Mouse (Mus musculus) gastrocnemius, adult 2 months (tissue): Measurements from ENCODE around the gene Insm2. TPM values are rescaled to one million over a fixed set of nuclear protein-coding genes. Genes with fewer than 3 reads are reported as not detected.
"Not testable (repeated sequence)": the region's sequence is repeated elsewhere in the genome, so short reads cannot be mapped to it uniquely, and the experiment has no call there.

ENCODE experiments used
- DNase-seq: peaks from one replicate; pipeline ENCODE4 v3.0.0; 2022
- H3K27ac ChIP-seq: fragments of 200-600 bp; 2 replicates; pipeline ENCODE4 v1.8.1; 2022; ENCODE audit warnings: mild to moderate bottlenecking
- H3K4me3 ChIP-seq: fragments of 200-600 bp; 2 replicates; pipeline ENCODE4 v1.8.1; 2022; ENCODE audit warnings: mild to moderate bottlenecking, moderate library complexity
- CTCF ChIP-seq: fragments of 200-600 bp; IDR thresholded peaks from 2 replicates; pipeline ENCODE4 v1.8.1; 2022; ENCODE audit warnings: antibody characterized with exemption, mild to moderate bottlenecking, moderate library complexity
- intact Hi-C: fragments of 180-260 bp; cut with DNase I; formaldehyde crosslinking; loops from one replicate; pipeline ENCODE4 v1.15.1; 2025
- total RNA-seq, 2 experiments: library from RNA; stranded (reverse); gene quantifications; 2 replicates each; pipeline ENCODE4 v1.2.3; 2021

Insm2 gene
- total RNA-seq, 2 experiments from 2014 or later = not detected

GRCm38 (mm10) chr12:55571181-55571580 lies 28.0 kb upstream of the Insm2 start:
- Histone ChIP-seq H3K27ac (no peak overlapping the region), H3K4me3 (no peak overlapping the region)
- intact Hi-C loops = no loop called here
- no peak for TF ChIP-seq CTCF
- no peak for DNase-seq

DNA sequence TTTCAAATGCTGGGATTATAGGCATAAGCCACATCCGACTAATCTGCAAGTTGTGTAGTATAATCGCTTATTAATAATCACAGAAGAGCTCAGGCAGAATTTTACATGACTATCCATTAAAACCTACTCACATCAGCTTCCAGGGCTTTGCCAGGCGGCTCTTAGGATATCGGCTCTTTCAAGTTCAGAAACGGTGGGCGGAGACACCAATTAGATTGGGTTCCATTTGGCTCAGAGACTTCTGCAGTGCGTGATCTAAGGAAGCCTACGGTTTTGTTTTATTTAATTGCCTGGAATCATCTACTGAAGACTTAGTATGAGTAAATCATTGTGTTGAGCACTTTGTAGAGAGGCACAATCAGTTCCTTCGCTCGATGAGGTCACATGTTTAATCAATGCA lies 27.6 kb upstream of the Insm2 start:
- intact Hi-C loops = no loop called here
- H3K4me3 ChIP-seq = no peak overlapping the region
- TF ChIP-seq CTCF = no peak
- DNase-seq = no peak
- H3K27ac ChIP-seq = no peak overlapping the region

- no peak for TF ChIP-seq CTCF
- no peak for DNase-seq
- no peak overlapping the region for H3K4me3 ChIP-seq
- intact Hi-C loops = no loop called here
- no peak overlapping the region for H3K27ac ChIP-seq
Measured at GRCm38 (mm10) chr12:55573089-55573488, 26.1 kb upstream of the Insm2 start.

DNA sequence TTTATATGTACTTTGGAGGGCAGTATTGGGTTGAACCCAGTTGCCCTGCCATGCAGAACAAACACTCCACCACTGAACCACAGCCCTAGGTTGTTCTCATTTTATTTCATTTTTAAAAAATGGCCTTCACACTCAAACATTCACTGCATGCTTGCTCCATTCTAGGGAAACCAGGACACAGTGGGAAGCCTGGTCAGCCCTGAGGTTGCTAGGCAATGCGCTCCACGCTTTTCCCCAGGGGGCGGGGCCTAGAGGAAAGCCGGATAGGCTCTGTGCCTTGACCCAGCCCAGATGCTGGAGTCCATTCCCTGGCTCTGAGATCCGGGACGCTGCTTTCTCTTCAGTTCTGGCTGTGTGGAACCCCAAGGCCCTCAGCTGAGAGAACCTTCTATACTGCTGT lies 25.4 kb upstream of the Insm2 start:
- DNase-seq = no peak
- no peak overlapping the region for H3K4me3 ChIP-seq
- intact Hi-C loops = no loop called here
- no peak overlapping the region for H3K27ac ChIP-seq
- no peak for TF ChIP-seq CTCF

- H3K27ac ChIP-seq, H3K4me3 ChIP-seq, DNase-seq, intact Hi-C loops: not testable (repeated sequence)
Measured at GRCm38 (mm10) chr12:55586936-55587335, 12.3 kb upstream of the Insm2 start.

DNA sequence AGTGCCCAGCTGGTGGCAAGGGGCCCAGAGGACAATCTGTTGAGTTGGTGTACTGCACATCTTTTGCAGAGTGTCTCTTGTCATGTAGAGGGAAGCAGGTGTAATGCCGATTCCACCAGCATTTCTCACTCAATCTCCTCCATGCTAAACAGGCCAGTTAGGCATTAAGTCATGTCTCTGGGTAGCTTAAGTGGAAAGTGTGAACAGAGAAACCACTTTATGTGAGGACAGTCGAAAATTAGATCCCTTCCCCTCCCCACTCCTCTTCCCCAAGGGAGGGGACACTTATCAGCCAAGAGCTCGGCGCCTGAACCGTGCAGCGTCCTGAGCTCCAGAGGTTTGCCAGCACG lies 715 bp upstream of the Insm2 start:
- H3K4me3 ChIP-seq = no peak overlapping the region
- DNase-seq = no peak
- TF ChIP-seq CTCF = no peak
- intact Hi-C loops = no loop called here
- no peak overlapping the region for H3K27ac ChIP-seq

- H3K4me3 ChIP-seq = peak overlapping the region; percentile 56
- DNase-seq = peak; percentile 68
- intact Hi-C loops = no loop called here
- no peak for TF ChIP-seq CTCF
- H3K27ac ChIP-seq = no peak overlapping the region
Measured at GRCm38 (mm10) chr12:55599639-55600502, 644 bp downstream of the Insm2 start.

GRCm38 (mm10) chr12:55600503-55600994 lies 1.3 kb downstream of the Insm2 start:
- no peak for DNase-seq
- intact Hi-C loops = no loop called here
- H3K27ac ChIP-seq = no peak overlapping the region
- TF ChIP-seq CTCF = no peak
- peak overlapping the region; percentile 56 for H3K4me3 ChIP-seq

- DNase-seq = no peak
- Histone ChIP-seq H3K27ac (no peak overlapping the region), H3K4me3 (no peak overlapping the region)
- intact Hi-C loops = no loop called here
- no peak for TF ChIP-seq CTCF
Measured at GRCm38 (mm10) chr12:55604411-55604810, 5.2 kb downstream of the Insm2 start.

DNA sequence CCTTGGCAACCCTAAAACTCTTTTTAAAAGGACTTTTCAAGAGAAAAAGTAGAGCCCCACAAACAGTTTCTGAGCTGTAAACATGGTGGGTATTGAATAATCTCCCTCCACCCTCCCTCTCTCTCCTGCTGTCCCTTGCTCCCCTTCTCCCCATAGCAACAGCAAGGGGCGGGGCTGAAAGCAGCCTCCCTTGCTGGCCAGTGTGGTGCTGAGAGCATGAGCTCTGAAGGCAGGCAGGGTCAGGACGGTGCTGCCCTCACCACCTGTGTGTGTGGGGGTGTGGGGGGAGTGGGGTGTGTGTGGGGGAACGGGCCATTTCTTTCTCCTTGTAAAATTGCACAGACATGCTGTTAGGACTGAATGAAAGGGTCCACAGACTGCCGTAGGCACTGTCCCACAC lies 8.7 kb downstream of the Insm2 start:
- intact Hi-C loops = no loop called here
- Histone ChIP-seq H3K27ac (no peak overlapping the region), H3K4me3 (no peak overlapping the region)
- no peak for DNase-seq
- no peak for TF ChIP-seq CTCF

GRCm38 (mm10) chr12:55610812-55611211 lies 11.6 kb downstream of the Insm2 start:
- intact Hi-C loops = no loop called here
- TF ChIP-seq CTCF = no peak
- DNase-seq = no peak
- Histone ChIP-seq H3K27ac (no peak overlapping the region), H3K4me3 (no peak overlapping the region)

GRCm38 (mm10) chr12:55620321-55620720 lies 21.1 kb downstream of the Insm2 start:
- intact Hi-C loops = no loop called here
- no peak for TF ChIP-seq CTCF

GRCm38 (mm10) chr12:55622615-55623245 lies 23.5 kb downstream of the Insm2 start:
- DNase-seq = no peak
- intact Hi-C loops = no loop called here
- Histone ChIP-seq H3K27ac (no peak overlapping the region), H3K4me3 (no peak overlapping the region)
- TF ChIP-seq CTCF = no peak

More at GRCm38 (mm10) chr12:55620321-55620720, 21.1 kb downstream of the Insm2 start:
- no peak for DNase-seq
- no peak overlapping the region for H3K27ac ChIP-seq
- H3K4me3 ChIP-seq = no peak overlapping the region
